Mouse (Mus musculus) mouse trophoblast stem cell (cell line): ENCODE measurements around the gene Coro2b.

Experiments used
- in situ Hi-C, 2 experiments: fragments of 300-500 bp; cut with MseI, MboI; formaldehyde crosslinking; loops; 2 replicates in 1 of 2; 3 replicates in 1 of 2; pipeline ENCODE4 v1.15.1; 2025

Coro2b gene

GRCm38 (mm10) chr9:62540166-62540565 lies 3.3 kb upstream of the Coro2b start:
- in situ Hi-C loops: no loop called here

DNA sequence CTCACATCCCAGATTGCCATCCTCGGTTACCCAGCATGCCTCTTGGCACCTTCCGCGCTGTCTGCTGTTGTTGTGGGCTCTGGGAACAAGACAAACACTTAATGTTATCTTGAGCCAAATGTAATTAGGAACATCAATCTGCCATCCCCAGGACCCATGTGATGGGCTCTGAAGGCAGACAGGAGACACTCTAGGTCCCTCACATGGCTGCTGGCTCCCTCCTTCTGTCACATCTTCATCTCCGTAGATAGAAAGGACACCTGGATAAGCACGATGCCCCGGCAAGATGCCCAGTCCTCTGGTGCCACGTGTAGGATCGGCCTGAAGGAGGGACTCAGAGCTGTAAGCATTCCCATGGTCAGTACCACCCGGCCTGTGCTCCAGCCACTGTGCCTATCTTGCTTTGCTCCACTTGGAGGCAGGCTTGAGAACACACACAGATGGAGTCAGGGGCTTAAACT lies 2.4 kb upstream of the Coro2b start:
- in situ Hi-C loops: no loop called here

- in situ Hi-C loops: no loop called here
Measured at GRCm38 (mm10) chr9:62537941-62538340, 1.1 kb upstream of the Coro2b start.

GRCm38 (mm10) chr9:62536119-62536654 lies 657 bp downstream of the Coro2b start:
- in situ Hi-C loops: no loop called here

- in situ Hi-C loops: no loop called here
Measured at GRCm38 (mm10) chr9:62535566-62535965, 1.3 kb downstream of the Coro2b start.

GRCm38 (mm10) chr9:62534691-62535090 lies 2.2 kb downstream of the Coro2b start:
- in situ Hi-C loops: no loop called here

DNA sequence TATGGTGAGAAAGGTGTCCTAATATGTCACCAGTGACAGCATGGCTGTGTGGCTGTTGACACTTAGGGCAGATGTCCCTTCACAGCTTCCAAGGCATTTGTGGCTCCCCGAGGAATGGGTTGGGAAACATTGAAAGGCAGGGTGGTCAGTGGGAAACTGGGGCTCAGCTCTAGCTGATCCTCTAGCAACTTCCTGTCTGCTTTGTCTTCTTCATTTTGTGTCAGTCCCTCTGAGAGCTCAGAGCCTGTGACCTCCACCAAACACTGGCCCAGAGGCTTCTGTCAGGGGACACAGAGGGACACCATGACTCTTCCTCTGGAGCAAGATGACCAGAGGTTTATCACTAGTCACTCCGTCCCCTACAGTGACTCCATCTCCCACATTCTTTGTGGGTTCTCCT lies 2.7 kb downstream of the Coro2b start:
- in situ Hi-C loops: no loop called here

DNA sequence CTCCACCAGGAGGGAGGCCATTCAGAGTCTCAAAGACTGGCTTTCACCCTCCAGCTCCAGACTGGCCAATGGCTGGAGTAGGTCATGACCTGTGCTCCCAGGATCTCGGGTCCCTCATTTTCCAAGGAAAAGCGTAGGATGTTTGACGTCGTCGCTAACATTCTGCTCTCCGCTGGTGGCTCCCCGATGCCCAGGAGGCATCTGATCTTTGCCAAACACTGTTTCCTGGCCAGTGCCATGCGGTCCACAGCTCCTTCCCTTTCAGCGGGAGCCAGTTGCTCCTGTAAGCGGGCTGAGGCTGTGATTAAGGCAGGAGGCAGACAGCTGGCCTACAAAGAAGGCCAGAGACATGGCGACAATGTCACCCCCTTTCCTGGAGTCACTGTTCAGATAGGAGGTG lies 4.0 kb downstream of the Coro2b start:
- in situ Hi-C loops: no loop called here

- in situ Hi-C loops: no loop called here
Measured at GRCm38 (mm10) chr9:62531459-62532275, 5.2 kb downstream of the Coro2b start.

DNA sequence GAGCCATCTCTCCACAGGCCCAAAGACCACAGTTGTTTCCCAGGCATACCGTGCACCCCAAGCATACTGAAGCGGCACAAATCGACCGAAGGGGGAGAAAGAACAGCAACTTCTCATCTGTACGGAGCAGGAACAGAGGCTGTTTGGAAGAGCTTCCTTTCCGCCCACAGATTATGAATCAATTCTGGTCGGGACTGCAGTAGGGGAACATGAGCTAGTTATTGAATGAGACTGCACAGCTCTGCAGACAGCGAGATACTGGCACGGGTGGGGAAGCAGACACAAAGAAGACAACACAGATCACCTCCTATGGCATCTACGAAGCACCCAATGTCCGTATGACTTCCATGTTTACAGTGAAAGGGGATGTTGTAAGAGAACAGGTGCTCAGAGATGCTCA lies 8.3 kb downstream of the Coro2b start:
- in situ Hi-C loops: no loop called here

DNA sequence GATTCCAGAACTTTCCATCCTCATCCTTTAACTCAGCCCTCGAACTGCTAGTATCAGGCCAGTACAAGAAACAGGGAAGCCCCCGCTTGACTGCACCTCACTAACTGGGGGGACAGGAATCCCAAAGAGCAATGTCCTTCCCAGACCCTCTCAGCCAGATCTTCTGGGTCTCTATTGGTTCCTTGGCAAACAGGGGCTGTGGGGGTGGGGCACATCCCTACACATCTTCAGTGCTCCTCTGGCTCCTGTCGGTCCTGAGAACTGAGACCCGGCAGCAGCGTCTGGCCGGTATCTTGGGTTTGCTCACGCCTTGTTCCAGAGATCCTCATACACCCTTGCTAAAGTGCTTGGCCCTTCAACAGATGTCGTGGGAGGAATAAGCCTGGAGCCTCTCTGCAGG lies 10.0 kb downstream of the Coro2b start:
- in situ Hi-C loops: no loop called here

DNA sequence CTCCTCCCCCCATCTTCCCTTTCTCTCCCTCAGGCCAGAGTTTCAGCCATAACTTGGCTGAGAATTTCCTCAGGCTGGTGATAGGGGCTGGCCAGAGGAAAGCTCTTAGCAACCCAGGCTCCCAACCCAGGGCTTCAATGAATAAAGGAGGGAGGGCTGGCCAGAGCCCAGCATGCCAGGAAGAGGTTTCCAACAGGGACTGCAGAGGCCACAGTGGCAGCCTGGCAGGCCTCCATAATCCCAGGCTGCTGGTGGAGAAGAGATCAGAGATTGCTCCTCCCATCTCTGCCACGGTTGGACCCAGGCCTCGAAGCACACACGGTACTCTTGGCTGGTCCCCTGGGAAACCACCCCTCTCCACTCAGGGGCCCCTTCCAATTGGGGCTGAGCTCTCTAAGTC lies 10.4 kb downstream of the Coro2b start:
- in situ Hi-C loops: no loop called here

DNA sequence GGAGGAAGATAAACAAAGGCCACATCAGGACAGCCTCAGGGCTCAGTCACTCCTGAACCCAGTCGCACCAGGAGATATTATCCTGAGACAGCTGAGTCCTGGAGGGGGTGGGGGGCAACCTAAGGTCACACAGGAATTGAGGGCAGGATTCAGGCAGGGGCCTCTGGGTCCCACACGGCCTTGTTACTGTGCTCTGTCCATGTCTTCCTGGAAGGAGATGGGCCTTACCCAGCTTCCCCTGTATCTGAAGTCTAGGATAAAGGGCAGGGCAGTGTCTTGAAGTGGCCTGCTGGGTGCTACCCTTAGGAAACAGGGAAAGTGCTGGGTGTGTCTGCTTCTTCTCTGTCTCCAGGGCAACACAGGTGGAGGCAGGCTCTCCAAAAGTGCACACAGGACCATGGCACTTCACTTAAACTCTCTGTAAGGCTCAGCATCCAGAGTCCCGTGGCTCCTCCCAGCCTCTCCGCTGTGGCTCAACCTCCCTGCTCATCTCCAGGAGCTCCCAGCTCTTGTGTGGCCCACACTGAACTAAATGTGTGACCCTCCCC lies 12.0 kb downstream of the Coro2b start:
- in situ Hi-C loops: no loop called here

GRCm38 (mm10) chr9:62522791-62523471 lies 13.9 kb downstream of the Coro2b start:
- in situ Hi-C loops: no loop called here

DNA sequence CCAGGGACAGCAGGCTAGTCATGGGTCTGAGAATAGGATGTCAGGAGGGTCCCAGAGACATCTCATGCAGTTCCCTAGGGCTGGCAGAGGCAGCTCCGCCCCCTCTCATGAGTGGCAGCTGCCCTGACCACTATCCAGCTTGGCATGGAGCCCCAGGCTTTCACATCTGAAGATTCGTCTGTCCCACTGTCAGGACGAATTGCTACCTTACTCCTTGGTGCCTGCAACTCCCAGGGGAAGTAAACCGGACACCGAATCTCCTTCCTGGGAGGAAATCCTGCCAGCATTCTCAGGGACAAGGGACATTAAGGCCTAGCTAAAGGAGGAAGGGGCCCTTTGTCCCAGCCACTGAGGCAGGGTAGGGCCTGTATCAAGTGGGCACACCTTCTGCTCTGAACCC lies 14.6 kb downstream of the Coro2b start:
- in situ Hi-C loops: no loop called here

- in situ Hi-C loops: no loop called here
Measured at GRCm38 (mm10) chr9:62521541-62521940, 15.3 kb downstream of the Coro2b start.

GRCm38 (mm10) chr9:62520933-62521332 lies 15.9 kb downstream of the Coro2b start:
- in situ Hi-C loops: no loop called here

DNA sequence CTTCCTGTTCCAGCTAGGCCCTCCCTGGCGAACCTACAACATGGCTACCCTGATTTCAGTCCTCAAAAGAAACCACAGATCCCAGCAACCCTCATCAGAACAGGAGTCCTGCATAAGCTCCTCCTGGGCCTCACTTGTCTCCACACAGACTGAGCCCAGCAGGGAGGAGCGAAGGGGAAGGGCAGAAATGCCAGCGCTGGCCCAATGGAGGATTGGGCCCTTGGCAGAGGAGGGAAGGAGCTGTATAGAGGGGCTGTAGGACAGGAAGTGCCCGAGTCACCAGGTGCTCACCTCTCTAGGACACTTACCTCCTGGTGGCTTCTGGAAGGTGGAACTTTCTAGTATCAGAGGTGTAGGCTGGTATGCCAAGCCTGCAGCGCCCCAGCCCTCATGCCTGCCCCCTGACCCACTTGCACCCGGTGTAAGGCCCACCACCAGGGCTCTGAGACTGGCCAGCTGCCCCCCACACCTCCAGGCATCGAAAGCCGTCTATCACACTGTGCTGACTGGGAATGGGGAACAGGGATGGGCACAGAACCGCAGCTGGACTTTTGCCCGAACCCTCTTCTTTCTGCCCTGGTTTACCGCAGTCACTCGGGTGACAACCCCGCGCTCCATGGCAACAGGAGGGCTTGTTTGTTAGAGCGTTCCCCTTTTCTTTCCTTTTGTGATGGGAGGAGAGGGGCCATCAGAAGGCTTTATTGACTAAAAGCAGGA lies 16.9 kb downstream of the Coro2b start:
- in situ Hi-C loops: no loop called here

DNA sequence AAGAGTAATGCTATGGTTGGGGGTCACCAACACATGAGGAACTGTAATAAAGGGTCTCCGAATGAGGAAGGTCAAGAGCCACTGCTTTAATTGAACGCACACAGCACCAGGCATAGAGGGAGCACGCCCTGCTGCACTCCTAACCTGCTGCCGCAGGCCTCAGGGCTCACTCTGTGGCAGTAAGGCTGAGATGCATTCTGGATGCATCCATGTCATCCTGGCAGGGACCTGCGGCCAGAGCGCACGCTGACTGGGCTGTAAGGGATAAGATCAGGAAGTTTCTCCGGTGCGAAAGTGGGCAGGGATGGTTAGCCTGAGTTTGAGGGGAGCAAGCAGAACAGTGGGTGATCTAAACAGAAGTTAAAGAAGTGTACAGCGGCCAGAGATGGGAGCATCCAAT lies 17.5 kb downstream of the Coro2b start:
- in situ Hi-C loops: no loop called here

- in situ Hi-C loops: no loop called here
Measured at GRCm38 (mm10) chr9:62518572-62518971, 18.3 kb downstream of the Coro2b start.

DNA sequence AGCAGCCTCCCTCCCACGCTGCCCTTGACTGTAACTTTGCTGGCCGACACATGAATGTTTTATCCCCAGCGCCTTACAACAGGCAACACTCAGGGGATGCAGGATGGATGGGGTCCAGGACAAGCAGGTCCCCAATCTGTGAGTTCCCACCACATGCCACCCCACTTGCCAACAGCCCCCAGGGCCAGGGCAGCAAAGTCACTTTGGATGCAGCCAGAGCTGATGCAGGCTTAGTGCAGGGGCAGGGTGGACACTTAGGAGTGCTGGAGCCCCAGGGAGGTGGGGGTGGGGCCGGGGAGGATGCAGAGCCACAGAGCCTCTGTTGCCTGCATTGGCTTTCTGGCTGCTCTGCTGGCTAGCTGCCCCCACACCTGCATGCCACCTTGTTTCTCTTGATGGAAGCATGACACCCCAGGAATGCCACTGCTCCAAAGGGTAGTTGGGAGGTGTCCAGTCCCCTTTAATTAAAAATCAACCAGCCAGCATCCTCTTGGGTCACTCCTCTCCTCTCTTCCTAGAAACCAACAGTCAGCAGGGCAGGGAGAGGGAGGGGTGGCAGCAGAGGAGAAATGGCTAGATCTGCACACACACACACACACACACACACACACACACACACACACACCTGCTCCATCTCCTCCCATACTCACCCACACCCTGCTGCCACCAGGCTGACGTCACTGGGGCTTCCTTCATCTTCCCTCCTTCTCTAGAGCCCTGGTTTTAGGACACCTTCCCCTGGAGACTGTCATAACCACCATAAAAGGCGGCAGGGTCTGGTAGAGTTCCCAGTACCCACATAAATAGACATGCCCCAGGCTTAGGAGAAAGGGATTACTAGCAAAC lies 19.5 kb downstream of the Coro2b start:
- in situ Hi-C loops: no loop called here
